Mouse (Mus musculus): Measurements from ENCODE around the gene Gm42417. TPM values are rescaled to one million over a fixed set of nuclear protein-coding genes. Genes with fewer than 3 reads are reported as not detected.

Gene Gm42417
- polyA plus RNA-seq, 1 experiment from 2014 or later: not detected

DNA sequence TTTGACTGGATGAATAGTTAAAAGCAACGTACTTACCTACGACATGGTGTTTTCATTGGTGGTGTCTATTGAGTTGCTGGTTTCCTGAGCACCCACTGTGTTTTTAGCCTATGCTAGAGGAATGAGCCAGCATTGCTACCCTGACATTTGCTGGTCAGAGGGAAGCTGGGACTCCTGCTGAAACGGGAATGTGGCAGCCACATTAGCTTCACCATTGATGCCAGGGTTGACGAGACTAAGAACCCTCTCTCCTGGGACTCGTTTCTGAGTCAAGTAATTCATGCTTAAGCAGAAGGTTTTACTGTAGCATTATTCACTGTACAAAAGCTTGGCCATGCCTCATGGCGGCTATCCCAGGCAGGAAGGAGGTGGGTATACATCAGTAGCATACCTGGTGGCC, 49.6 kb downstream of the Gm42417 start:
- H3K9ac ChIP-seq (ENCODE audit: low read length): no peak overlapping the region
- H3K4me3 ChIP-seq (ENCODE audit: low read depth, low read length): no peak overlapping the region
- no peaks in the 10 kb centered on the region for H3K36me3 ChIP-seq (ENCODE audit: control insufficient read depth, insufficient read depth, low read length)
- ATAC-seq (replicated peaks; ENCODE audit: low FRiP score, low TSS enrichment, low read depth): no peak
- no peaks in the 10 kb centered on the region for H3K27me3 ChIP-seq (replicated peaks; ENCODE audit: control insufficient read depth, insufficient read depth, low read length)
- H3K4me1 ChIP-seq (replicated peaks; ENCODE audit: control insufficient read depth, insufficient read depth, low read length): peaks cover 15% of the 10 kb centered on the region; the same call in 1 of the 2 replicates
- DNase-seq (ENCODE audit: low spot score): no peak
- no peaks in the 10 kb centered on the region for H3K9me3 ChIP-seq (ENCODE audit: control insufficient read depth, low read length)
- 85% methylated on average over 6 of the region's 6 CpGs for WGBS
- H3K4me2 ChIP-seq (ENCODE audit: low read length): no peak overlapping the region
- H3K27ac ChIP-seq (ENCODE audit: low read depth): no peak overlapping the region

DNA sequence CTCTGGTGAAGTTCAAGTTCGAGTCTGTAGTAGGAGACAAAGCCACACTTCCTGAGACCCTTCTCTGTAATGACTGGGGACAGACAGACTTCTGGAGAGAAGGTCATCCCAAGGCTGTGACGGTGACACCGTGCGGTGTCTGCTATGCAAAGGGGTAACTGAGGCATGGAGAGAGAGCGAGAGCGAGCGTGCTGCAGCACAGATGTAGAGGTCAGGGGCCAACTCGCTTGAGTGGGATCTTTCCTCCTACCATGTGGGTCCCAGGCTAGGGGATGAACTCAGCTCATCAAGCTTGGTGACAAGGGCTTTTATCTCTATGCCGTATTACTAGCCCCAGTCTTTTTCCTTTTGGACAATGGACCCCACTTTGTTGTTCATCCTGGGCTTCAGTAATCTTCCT, 52.1 kb downstream of the Gm42417 start:
- H3K27ac ChIP-seq (ENCODE audit: low read depth): no peak overlapping the region
- peaks cover 7% of the 10 kb centered on the region; the same call in 1 of the 2 replicates for H3K4me1 ChIP-seq (replicated peaks; ENCODE audit: control insufficient read depth, insufficient read depth, low read length)
- WGBS: 87% methylated on average over 9 of the region's 9 CpGs
- no peak overlapping the region for H3K4me2 ChIP-seq (ENCODE audit: low read length)
- DNase-seq (ENCODE audit: low spot score) (no peak), ATAC-seq (replicated peaks; ENCODE audit: low FRiP score, low TSS enrichment, low read depth) (no peak)
- no peak overlapping the region for H3K4me3 ChIP-seq (ENCODE audit: low read depth, low read length)
- H3K9me3 ChIP-seq (ENCODE audit: control insufficient read depth, low read length): no peaks in the 10 kb centered on the region
- H3K27me3 ChIP-seq (replicated peaks; ENCODE audit: control insufficient read depth, insufficient read depth, low read length): no peaks in the 10 kb centered on the region
- H3K36me3 ChIP-seq (ENCODE audit: control insufficient read depth, insufficient read depth, low read length): no peaks in the 10 kb centered on the region
- H3K9ac ChIP-seq (ENCODE audit: low read length): no peak overlapping the region

DNA sequence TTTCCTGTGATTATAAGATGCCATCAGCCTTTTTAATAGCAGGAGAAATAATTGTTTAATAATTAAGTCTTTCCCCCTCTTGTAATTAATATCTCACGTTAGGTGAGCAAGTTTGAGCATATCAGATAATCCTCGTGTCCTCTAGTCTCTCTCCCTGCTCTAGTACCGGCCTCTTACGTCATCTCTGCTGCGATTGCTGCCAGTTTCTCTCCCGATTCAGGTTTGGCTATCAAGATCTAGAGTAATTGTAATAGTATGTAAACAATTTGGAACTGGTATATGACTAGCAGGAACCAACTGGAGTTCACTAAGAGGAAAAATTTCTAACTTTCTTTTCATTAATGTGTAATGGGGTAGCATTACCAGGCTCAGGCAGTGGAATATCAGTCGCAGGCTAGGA, 54.1 kb downstream of the Gm42417 start:
- WGBS: 57% methylated on average over 7 of the region's 7 CpGs
- no peaks in the 10 kb centered on the region for H3K36me3 ChIP-seq (ENCODE audit: control insufficient read depth, insufficient read depth, low read length)
- H3K27me3 ChIP-seq (replicated peaks; ENCODE audit: control insufficient read depth, insufficient read depth, low read length): no peaks in the 10 kb centered on the region
- H3K27ac ChIP-seq (ENCODE audit: low read depth): no peak overlapping the region
- no peak for DNase-seq (ENCODE audit: low spot score)
- no peak overlapping the region for H3K4me3 ChIP-seq (ENCODE audit: low read depth, low read length)
- H3K4me2 ChIP-seq (ENCODE audit: low read length): no peak overlapping the region
- ATAC-seq (replicated peaks; ENCODE audit: low FRiP score, low TSS enrichment, low read depth): no peak
- no peaks in the 10 kb centered on the region for H3K9me3 ChIP-seq (ENCODE audit: control insufficient read depth, low read length)
- no peak overlapping the region for H3K9ac ChIP-seq (ENCODE audit: low read length)
- H3K4me1 ChIP-seq (replicated peaks; ENCODE audit: control insufficient read depth, insufficient read depth, low read length): peaks cover 5% of the 10 kb centered on the region; the same call in 1 of the 2 replicates

DNA sequence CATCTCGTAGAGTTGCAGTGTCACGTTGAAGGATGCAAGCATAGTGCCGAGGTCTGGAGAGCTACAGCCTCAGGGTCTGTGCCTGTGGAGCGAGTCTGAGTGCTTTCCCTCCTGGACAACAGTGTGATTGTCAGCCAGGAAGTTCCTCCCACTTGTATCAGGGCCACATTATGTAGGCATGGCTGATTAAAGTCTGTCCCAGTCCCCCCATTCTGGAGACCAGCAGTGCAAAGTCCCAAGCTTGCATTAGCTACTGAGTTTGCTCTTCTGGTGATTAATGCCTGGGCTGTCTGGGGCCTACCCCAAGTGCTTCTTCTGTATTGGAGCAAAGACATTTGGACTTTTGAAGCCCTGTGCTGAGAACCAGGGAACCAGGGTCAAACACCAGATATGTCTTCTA, 55.4 kb downstream of the Gm42417 start:
- Histone ChIP-seq H3K27ac (ENCODE audit: low read depth) (no peak overlapping the region), H3K9ac (ENCODE audit: low read length) (no peak overlapping the region), H3K4me1 (replicated peaks; ENCODE audit: control insufficient read depth, insufficient read depth, low read length) (peaks cover 5% of the 10 kb centered on the region; the same call in 1 of the 2 replicates), H3K36me3 (ENCODE audit: control insufficient read depth, insufficient read depth, low read length) (no peaks in the 10 kb centered on the region), H3K4me2 (ENCODE audit: low read length) (no peak overlapping the region), H3K27me3 (replicated peaks; ENCODE audit: control insufficient read depth, insufficient read depth, low read length) (no peaks in the 10 kb centered on the region), H3K4me3 (ENCODE audit: low read depth, low read length) (no peak overlapping the region), H3K9me3 (ENCODE audit: control insufficient read depth, low read length) (no peaks in the 10 kb centered on the region)
- 65% methylated on average over 4 of the region's 4 CpGs for WGBS
- no peak; the same call in 1 of the 2 replicates for ATAC-seq (replicated peaks; ENCODE audit: low FRiP score, low TSS enrichment, low read depth)
- DNase-seq (ENCODE audit: low spot score): no peak

Small RNA genes within 50 kb of the gene (microRNA-seq; reads per million reads assigned to microRNA genes)
- not detected for gene Gm47280

Other genes starting within 250 kb of the Gm42417 start
- 2.2 and 3.2 TPM in 2 replicates for gene Arid5a, start 231.7 kb downstream of the Gm42417 start, polyA plus RNA-seq (2014; fragmentation: Nextera tagmentation; extraction: Ambion mirVana)
- 41.4 and 45.9 TPM in 2 replicates for gene Kansl3, start 170.2 kb downstream of the Gm42417 start, polyA plus RNA-seq (2014; fragmentation: Nextera tagmentation; extraction: Ambion mirVana)
- gene Fer1l5, start 167.1 kb downstream of the Gm42417 start, polyA plus RNA-seq (2014; fragmentation: Nextera tagmentation; extraction: Ambion mirVana): 0.78 and 0.91 TPM in 2 replicates
- 22.6 and 24.6 TPM in 2 replicates for gene Lman2l, start 94.2 kb downstream of the Gm42417 start, polyA plus RNA-seq (2014; fragmentation: Nextera tagmentation; extraction: Ambion mirVana)
- 27.7 and 30.2 TPM in 2 replicates for gene Cnnm4, start 67.8 kb downstream of the Gm42417 start, polyA plus RNA-seq (2014; fragmentation: Nextera tagmentation; extraction: Ambion mirVana)
- gene Cnnm3, start 27.6 kb downstream of the Gm42417 start, polyA plus RNA-seq (2014; fragmentation: Nextera tagmentation; extraction: Ambion mirVana): 5.4 and 6.2 TPM in 2 replicates
- gene Ankrd23, start 2.5 kb downstream of the Gm42417 start, polyA plus RNA-seq (2014; fragmentation: Nextera tagmentation; extraction: Ambion mirVana): 11.6 and 14.8 TPM in 2 replicates
- gene Ankrd39, start 8.0 kb upstream of the Gm42417 start, polyA plus RNA-seq (2014; fragmentation: Nextera tagmentation; extraction: Ambion mirVana): 25.7 and 28.6 TPM in 2 replicates
- 2.8 and 2.9 TPM in 2 replicates for gene Sema4c, start 18.9 kb upstream of the Gm42417 start, polyA plus RNA-seq (2014; fragmentation: Nextera tagmentation; extraction: Ambion mirVana)
- gene Fam178b, start 143.8 kb upstream of the Gm42417 start, polyA plus RNA-seq (2014; fragmentation: Nextera tagmentation; extraction: Ambion mirVana): 0.39 and 0.55 TPM in 2 replicates
- 736 and 800 TPM in 2 replicates for gene Cox5b, start 152.0 kb upstream of the Gm42417 start, polyA plus RNA-seq (2014; fragmentation: Nextera tagmentation; extraction: Ambion mirVana)
- gene 4933424G06Rik, start 170.7 kb upstream of the Gm42417 start, polyA plus RNA-seq (2014; fragmentation: Nextera tagmentation; extraction: Ambion mirVana): not detected in 2 replicates
- 97.0 and 101 TPM in 2 replicates for gene Actr1b, start 175.0 kb upstream of the Gm42417 start, polyA plus RNA-seq (2014; fragmentation: Nextera tagmentation; extraction: Ambion mirVana)
- 0.46 and 0.72 TPM in 2 replicates for gene Zap70, start 222.4 kb upstream of the Gm42417 start, polyA plus RNA-seq (2014; fragmentation: Nextera tagmentation; extraction: Ambion mirVana)

Data from intestine, embryonic 14.5 days (tissue).